Mouse (Mus musculus): Measurements from ENCODE around the gene Pim2.
A peak's percentile ranks its signal among the peaks of the same experiment; 100 is the strongest.

DNA sequence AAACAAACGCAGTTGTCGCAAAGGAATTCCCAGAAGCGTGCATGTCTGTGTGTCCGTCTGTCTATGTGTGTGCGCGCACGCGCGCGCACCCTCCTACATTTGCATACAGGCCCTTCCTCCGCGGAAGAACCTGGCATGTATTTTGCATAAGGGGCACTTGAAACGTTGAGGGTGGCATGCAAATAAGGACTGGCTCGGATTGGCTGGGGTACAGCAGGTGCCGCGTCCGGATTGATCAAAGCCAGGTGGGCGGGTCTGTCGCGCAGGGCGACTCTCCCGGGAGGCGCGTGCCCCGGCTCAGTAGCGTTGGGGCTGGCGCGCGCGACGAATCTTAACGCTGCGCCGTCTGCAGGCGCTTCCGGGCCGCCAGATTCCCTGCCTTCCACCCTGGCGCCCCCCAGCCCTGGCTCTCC is at the start of gene Pim2:
- TF ChIP-seq POLR2A (IDR thresholded peaks at IDR 0.05; ENCODE audit: insufficient read length, low read depth) (no peak), MAX (IDR thresholded peaks at IDR 0.05; ENCODE audit: low read depth) (no peak), SRF (IDR thresholded peaks at IDR 0.05; ENCODE audit: control insufficient read depth, insufficient read length, low read depth) (no peak), POLR2AphosphoS2 (IDR thresholded peaks at IDR 0.05; ENCODE audit: insufficient read length, low read depth) (peak; percentile 45), TCF3 (IDR thresholded peaks at IDR 0.05; ENCODE audit: insufficient read length, low read depth) (no peak), E2F4 (IDR thresholded peaks at IDR 0.05; ENCODE audit: insufficient read depth) (no peak), MYOG (IDR thresholded peaks at IDR 0.05; ENCODE audit: control insufficient read depth in 1 of 3, insufficient read depth in 1 of 3, insufficient read length in 2 of 3, low read depth in 2 of 3) (no peak), REST (IDR thresholded peaks at IDR 0.05; ENCODE audit: insufficient read depth, insufficient read length) (no peak), USF1 (IDR thresholded peaks at IDR 0.05; ENCODE audit: low read depth) (no peak), MYOD1 (IDR thresholded peaks at IDR 0.05; ENCODE audit: control insufficient read depth in 1 of 3, insufficient read length in 2 of 3, low read depth in 2 of 3) (peak in 1 of 3 experiments; percentile 3), TCF12 (IDR thresholded peaks at IDR 0.05; ENCODE audit: insufficient read depth, poor library complexity, severe bottlenecking) (no peak), CEBPB (IDR thresholded peaks at IDR 0.05; ENCODE audit: insufficient read depth, poor library complexity, severe bottlenecking) (no peak)

All from myocyte (in vitro differentiated cells).